Mouse (Mus musculus): ENCODE measurements at regions not wholly inside any gene's neighbourhood (a gene's known extent, or its start where the extent isn't known, plus 50 kb on each side); places are given as distances from the start of the nearest gene placed in this dataset.

GRCm38 (mm10) chr1:166821146-166821545 lies 139.5 kb upstream of the Fmo9 start:
- no peak for ATAC-seq (ENCODE audit: insufficient number of reproducible peaks, insufficient read depth, low FRiP score, low read depth)

GRCm38 (mm10) chr1:166837299-166837698 lies 155.7 kb upstream of the Fmo9 start:
- Histone ChIP-seq H3K9me3 (ENCODE audit: control insufficient read depth, low read length) (no peaks in the 10 kb centered on the region), H3K36me3 (ENCODE audit: control insufficient read depth, insufficient read depth, low read length) (no peaks in the 10 kb centered on the region), H3K9ac (ENCODE audit: low read length) (no peak overlapping the region), H3K4me1 (ENCODE audit: control insufficient read depth in 2 of 2, insufficient read depth in 2 of 2, low read length in 2 of 2) (no peaks in the 10 kb centered on the region), H3K4me2 (ENCODE audit: low read length) (no peak overlapping the region), H3K27ac (replicated peaks in 1 of 2; ENCODE audit: control insufficient read depth in 1 of 2, insufficient read depth in 1 of 2, low read depth in 2 of 2, low read length in 2 of 2) (no peak overlapping the region), H3K27me3 (ENCODE audit: control insufficient read depth, insufficient read depth, low read length) (no peaks in the 10 kb centered on the region; the same call in 1 of the 2 replicates), H3K4me3 (ENCODE audit: control insufficient read depth in 1 of 2, insufficient read depth in 1 of 2, low read depth in 1 of 2, low read length in 2 of 2) (no peak overlapping the region)
- 65% methylated on average over 1 of the region's 1 CpGs for WGBS
- no peak for ATAC-seq (ENCODE audit: insufficient number of reproducible peaks, insufficient read depth, low FRiP score, low read depth)

More at GRCm38 (mm10) chr1:166821146-166821545, 139.5 kb upstream of the Fmo9 start:
- H3K36me3 ChIP-seq (ENCODE audit: control insufficient read depth, insufficient read depth, low read length) = no peaks in the 10 kb centered on the region
- no peak overlapping the region for H3K4me2 ChIP-seq (ENCODE audit: low read length)
- 35% methylated on average over 3 of the region's 3 CpGs for WGBS
- H3K9ac ChIP-seq (ENCODE audit: low read length) = no peak overlapping the region
- H3K27ac ChIP-seq (replicated peaks in 1 of 2; ENCODE audit: control insufficient read depth in 1 of 2, insufficient read depth in 1 of 2, low read depth in 2 of 2, low read length in 2 of 2) = no peak overlapping the region
- H3K27me3 ChIP-seq (ENCODE audit: control insufficient read depth, insufficient read depth, low read length) = no peaks in the 10 kb centered on the region
- H3K4me1 ChIP-seq (ENCODE audit: control insufficient read depth in 2 of 2, insufficient read depth in 2 of 2, low read length in 2 of 2) = peaks cover 0 to 3% of the 10 kb centered on the region in 2 experiments; a peak in 1 of 4 replicates
- H3K9me3 ChIP-seq (ENCODE audit: control insufficient read depth, low read length) = 0 out of 2 replicates have a peak, but pooled peaks cover 3% of the 10 kb centered on the region
- no peak overlapping the region for H3K4me3 ChIP-seq (ENCODE audit: control insufficient read depth in 1 of 2, insufficient read depth in 1 of 2, low read depth in 1 of 2, low read length in 2 of 2)

- no peak overlapping the region for H3K9ac ChIP-seq (ENCODE audit: low read length)
- no peak overlapping the region for H3K27ac ChIP-seq (replicated peaks in 1 of 2; ENCODE audit: control insufficient read depth in 1 of 2, insufficient read depth in 1 of 2, low read depth in 2 of 2, low read length in 2 of 2)
- H3K4me3 ChIP-seq (ENCODE audit: control insufficient read depth in 1 of 2, insufficient read depth in 1 of 2, low read depth in 1 of 2, low read length in 2 of 2) = no peak overlapping the region
- peaks cover 2 to 5% of the 10 kb centered on the region in 2 experiments; a peak in 1 of 4 replicates for H3K4me1 ChIP-seq (ENCODE audit: control insufficient read depth in 2 of 2, insufficient read depth in 2 of 2, low read length in 2 of 2)
- no peaks in the 10 kb centered on the region; the same call in 1 of the 2 replicates for H3K27me3 ChIP-seq (ENCODE audit: control insufficient read depth, insufficient read depth, low read length)
- H3K4me2 ChIP-seq (ENCODE audit: low read length) = no peak overlapping the region
- H3K9me3 ChIP-seq (ENCODE audit: control insufficient read depth, low read length) = no peaks in the 10 kb centered on the region
- WGBS = 27% methylated on average over 7 of the region's 7 CpGs
- no peaks in the 10 kb centered on the region for H3K36me3 ChIP-seq (ENCODE audit: control insufficient read depth, insufficient read depth, low read length)
- ATAC-seq (ENCODE audit: insufficient number of reproducible peaks, insufficient read depth, low FRiP score, low read depth) = no peak
Observed at GRCm38 (mm10) chr1:166839833-166840232, 158.2 kb upstream of the Fmo9 start.

- Histone ChIP-seq H3K4me1 (ENCODE audit: control insufficient read depth in 2 of 2, insufficient read depth in 2 of 2, low read length in 2 of 2) (peaks cover 2 to 7% of the 10 kb centered on the region in 2 experiments; a peak in 1 of 4 replicates), H3K9ac (ENCODE audit: low read length) (no peak overlapping the region), H3K36me3 (ENCODE audit: control insufficient read depth, insufficient read depth, low read length) (no peaks in the 10 kb centered on the region), H3K9me3 (ENCODE audit: control insufficient read depth, low read length) (no peaks in the 10 kb centered on the region), H3K4me2 (ENCODE audit: low read length) (peak overlapping the region; percentile 57), H3K4me3 (ENCODE audit: control insufficient read depth in 1 of 2, insufficient read depth in 1 of 2, low read depth in 1 of 2, low read length in 2 of 2) (peak overlapping the region; percentile 18 to 22; a peak in 3 of 4 replicates), H3K27ac (replicated peaks in 1 of 2; ENCODE audit: control insufficient read depth in 1 of 2, insufficient read depth in 1 of 2, low read depth in 2 of 2, low read length in 2 of 2) (no peak overlapping the region), H3K27me3 (ENCODE audit: control insufficient read depth, insufficient read depth, low read length) (no peaks in the 10 kb centered on the region)
- WGBS = under 1% methylated on average over 11 of the region's 11 CpGs
- no peak for ATAC-seq (ENCODE audit: insufficient number of reproducible peaks, insufficient read depth, low FRiP score, low read depth)
Observed at GRCm38 (mm10) chr1:166843397-166843877, 157.8 kb upstream of the Fam78b start.

- Histone ChIP-seq H3K4me1 (ENCODE audit: control insufficient read depth in 2 of 2, insufficient read depth in 2 of 2, low read length in 2 of 2) (peaks cover 2 to 7% of the 10 kb centered on the region in 2 experiments; a peak in 1 of 4 replicates), H3K9me3 (ENCODE audit: control insufficient read depth, low read length) (no peaks in the 10 kb centered on the region), H3K9ac (ENCODE audit: low read length) (no peak overlapping the region), H3K27ac (replicated peaks in 1 of 2; ENCODE audit: control insufficient read depth in 1 of 2, insufficient read depth in 1 of 2, low read depth in 2 of 2, low read length in 2 of 2) (no peak overlapping the region), H3K4me3 (ENCODE audit: control insufficient read depth in 1 of 2, insufficient read depth in 1 of 2, low read depth in 1 of 2, low read length in 2 of 2) (no peak overlapping the region), H3K36me3 (ENCODE audit: control insufficient read depth, insufficient read depth, low read length) (no peaks in the 10 kb centered on the region), H3K27me3 (ENCODE audit: control insufficient read depth, insufficient read depth, low read length) (no peaks in the 10 kb centered on the region), H3K4me2 (ENCODE audit: low read length) (no peak overlapping the region)
- ATAC-seq (ENCODE audit: insufficient number of reproducible peaks, insufficient read depth, low FRiP score, low read depth) = no peak
- 81% methylated on average over 5 of the region's 5 CpGs for WGBS
Observed at GRCm38 (mm10) chr1:166846566-166846965, 154.7 kb upstream of the Fam78b start.

- no peaks in the 10 kb centered on the region for H3K9me3 ChIP-seq (ENCODE audit: control insufficient read depth, low read length)
- H3K36me3 ChIP-seq (ENCODE audit: control insufficient read depth, insufficient read depth, low read length) = no peaks in the 10 kb centered on the region
- H3K27ac ChIP-seq (replicated peaks in 1 of 2; ENCODE audit: control insufficient read depth in 1 of 2, insufficient read depth in 1 of 2, low read depth in 2 of 2, low read length in 2 of 2) = no peak overlapping the region
- peaks cover 2 to 7% of the 10 kb centered on the region in 2 experiments; a peak in 1 of 4 replicates for H3K4me1 ChIP-seq (ENCODE audit: control insufficient read depth in 2 of 2, insufficient read depth in 2 of 2, low read length in 2 of 2)
- 80% methylated on average over 6 of the region's 6 CpGs for WGBS
- no peak overlapping the region for H3K9ac ChIP-seq (ENCODE audit: low read length)
- H3K27me3 ChIP-seq (ENCODE audit: control insufficient read depth, insufficient read depth, low read length) = no peaks in the 10 kb centered on the region
- H3K4me2 ChIP-seq (ENCODE audit: low read length) = no peak overlapping the region
- H3K4me3 ChIP-seq (ENCODE audit: control insufficient read depth in 1 of 2, insufficient read depth in 1 of 2, low read depth in 1 of 2, low read length in 2 of 2) = no peak overlapping the region
- ATAC-seq (ENCODE audit: insufficient number of reproducible peaks, insufficient read depth, low FRiP score, low read depth) = no peak
Observed at GRCm38 (mm10) chr1:166847233-166847632, 154.0 kb upstream of the Fam78b start.

GRCm38 (mm10) chr1:166848015-166848535 lies 153.1 kb upstream of the Fam78b start:
- no peaks in the 10 kb centered on the region for H3K27me3 ChIP-seq (ENCODE audit: control insufficient read depth, insufficient read depth, low read length)
- peaks cover 2 to 6% of the 10 kb centered on the region in 2 experiments; a peak in 1 of 4 replicates for H3K4me1 ChIP-seq (ENCODE audit: control insufficient read depth in 2 of 2, insufficient read depth in 2 of 2, low read length in 2 of 2)
- H3K9me3 ChIP-seq (ENCODE audit: control insufficient read depth, low read length) = no peaks in the 10 kb centered on the region
- H3K9ac ChIP-seq (ENCODE audit: low read length) = no peak overlapping the region
- 43% methylated on average over 4 of the region's 4 CpGs for WGBS
- H3K4me2 ChIP-seq (ENCODE audit: low read length) = no peak overlapping the region
- H3K4me3 ChIP-seq (ENCODE audit: control insufficient read depth in 1 of 2, insufficient read depth in 1 of 2, low read depth in 1 of 2, low read length in 2 of 2) = no peak overlapping the region
- H3K27ac ChIP-seq (replicated peaks in 1 of 2; ENCODE audit: control insufficient read depth in 1 of 2, insufficient read depth in 1 of 2, low read depth in 2 of 2, low read length in 2 of 2) = no peak overlapping the region
- H3K36me3 ChIP-seq (ENCODE audit: control insufficient read depth, insufficient read depth, low read length) = no peaks in the 10 kb centered on the region
- ATAC-seq (ENCODE audit: insufficient number of reproducible peaks, insufficient read depth, low FRiP score, low read depth) = no peak

- 72% methylated on average over 4 of the region's 4 CpGs for WGBS
- ATAC-seq (ENCODE audit: insufficient number of reproducible peaks, insufficient read depth, low FRiP score, low read depth) = no peak
- no peaks in the 10 kb centered on the region for H3K9me3 ChIP-seq (ENCODE audit: control insufficient read depth, low read length)
- H3K27ac ChIP-seq (replicated peaks in 1 of 2; ENCODE audit: control insufficient read depth in 1 of 2, insufficient read depth in 1 of 2, low read depth in 2 of 2, low read length in 2 of 2) = no peak overlapping the region
- H3K27me3 ChIP-seq (ENCODE audit: control insufficient read depth, insufficient read depth, low read length) = no peaks in the 10 kb centered on the region
- H3K4me3 ChIP-seq (ENCODE audit: control insufficient read depth in 1 of 2, insufficient read depth in 1 of 2, low read depth in 1 of 2, low read length in 2 of 2) = no peak overlapping the region
- no peaks in the 10 kb centered on the region for H3K36me3 ChIP-seq (ENCODE audit: control insufficient read depth, insufficient read depth, low read length)
- H3K9ac ChIP-seq (ENCODE audit: low read length) = no peak overlapping the region
- no peak overlapping the region for H3K4me2 ChIP-seq (ENCODE audit: low read length)
- H3K4me1 ChIP-seq (ENCODE audit: control insufficient read depth in 2 of 2, insufficient read depth in 2 of 2, low read length in 2 of 2) = no peaks in the 10 kb centered on the region
Observed at GRCm38 (mm10) chr1:166855988-166856387, 145.2 kb upstream of the Fam78b start.
